Mouse (Mus musculus) cerebellum, adult 2 months (tissue): ENCODE results near the gene Aplp1.

Experiments used
- CTCF ChIP-seq: fragments of 200-500 bp; IDR thresholded peaks from 2 replicates; pipeline ENCODE4 v1.5.1; 2011; ENCODE audit warnings: low read depth, mild to moderate bottlenecking, control low read depth, low read length, moderate library complexity, borderline replicate concordance; ENCODE audit not compliant: insufficient read depth
- POLR2A ChIP-seq: fragments of 200-500 bp; IDR thresholded peaks from 2 replicates; pipeline ENCODE4 v1.6.1; 2011; ENCODE audit warnings: low read length, control low read depth, borderline replicate concordance; ENCODE audit not compliant: insufficient read depth

- TF ChIP-seq POLR2A (no peak), CTCF (no peak)
Measured at GRCm38 (mm10) chr7:30456487-30456886, 11.2 kb upstream of the Aplp1 start.
